Mouse (Mus musculus) right cerebral cortex, postnatal 10 days (tissue): Measurements from ENCODE around the gene Lrrc36.

Experiments
- DNase-seq, 2 experiments: peaks; one replicate each; pipeline ENCODE4 v3.0.0; 2021; ENCODE audit warnings: low spot score in 2 of 2

The Lrrc36 gene

GRCm38 (mm10) chr8:105482123-105482522, 68.8 kb downstream of the Lrrc36 start:
- no peak for DNase-seq

- DNase-seq, result peak in 1 of 2 experiments; percentile 48
These were observed 70.0 kb downstream of the Lrrc36 start for GRCm38 (mm10) chr8:105483212-105484029.

GRCm38 (mm10) chr8:105484030-105484368, 70.6 kb downstream of the Lrrc36 start:
- DNase-seq, result no peak

DNA sequence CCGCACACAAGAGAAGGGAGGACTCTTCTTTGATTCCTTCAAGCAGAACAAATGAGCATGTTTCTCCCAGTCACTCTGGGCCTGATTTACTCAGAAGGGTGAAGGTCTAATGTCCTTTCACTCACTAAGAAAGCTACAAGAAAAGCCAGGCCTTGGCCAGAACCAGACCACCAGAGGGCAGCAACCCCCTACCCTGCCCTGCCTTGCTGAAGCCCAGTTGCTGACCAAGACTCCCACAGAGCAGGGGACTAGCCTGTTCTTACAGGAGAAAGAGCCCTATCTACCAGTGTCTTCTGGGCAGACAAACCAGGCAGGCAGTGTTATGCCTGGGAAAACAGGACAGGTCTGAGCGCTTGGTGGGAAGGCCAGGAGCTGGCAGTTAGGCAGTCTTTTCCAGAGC, 71.0 kb downstream of the Lrrc36 start:
- peak in 1 of 2 experiments; percentile 62 for DNase-seq

GRCm38 (mm10) chr8:105488082-105488481, 74.7 kb downstream of the Lrrc36 start:
- DNase-seq, result no peak

DNA sequence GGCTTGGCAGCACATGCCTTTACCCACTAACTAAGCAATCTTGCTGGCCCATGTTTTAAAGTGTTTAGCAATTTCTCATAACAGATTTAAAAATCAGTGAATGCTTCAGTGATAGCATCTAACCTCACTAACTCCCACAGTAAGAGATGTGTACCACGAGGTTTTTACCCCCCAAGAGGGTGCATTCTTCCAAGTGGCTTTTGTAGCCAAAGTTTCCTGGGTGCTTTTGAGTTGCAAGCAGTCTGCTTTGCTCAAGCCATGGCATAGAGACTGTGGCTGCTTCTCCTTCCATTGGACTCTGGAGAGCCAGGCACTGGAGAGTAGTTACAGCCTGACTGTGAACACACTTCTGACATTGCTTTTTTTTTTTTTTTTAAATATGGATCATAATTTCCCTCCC, 75.9 kb downstream of the Lrrc36 start:
- DNase-seq, result no peak

DNA sequence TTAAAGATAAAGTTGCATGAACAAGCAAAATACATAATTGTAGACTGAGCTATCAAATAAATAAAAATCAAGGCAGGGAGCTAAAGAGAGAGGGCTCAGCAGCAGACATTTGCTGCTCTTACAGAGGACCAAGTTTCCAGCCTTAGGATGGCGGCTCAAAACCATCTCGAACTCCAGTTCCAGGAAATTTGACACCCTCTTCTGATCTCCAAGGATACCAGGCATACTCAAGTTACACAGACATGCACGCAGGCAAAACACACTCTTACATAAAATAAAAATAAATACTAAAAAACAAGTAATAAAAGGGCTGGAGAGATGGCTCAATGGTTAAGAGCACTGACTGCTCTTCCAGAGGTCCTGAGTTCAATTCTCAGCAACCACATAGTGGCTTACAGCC, 80.1 kb downstream of the Lrrc36 start:
- no peak for DNase-seq

DNA sequence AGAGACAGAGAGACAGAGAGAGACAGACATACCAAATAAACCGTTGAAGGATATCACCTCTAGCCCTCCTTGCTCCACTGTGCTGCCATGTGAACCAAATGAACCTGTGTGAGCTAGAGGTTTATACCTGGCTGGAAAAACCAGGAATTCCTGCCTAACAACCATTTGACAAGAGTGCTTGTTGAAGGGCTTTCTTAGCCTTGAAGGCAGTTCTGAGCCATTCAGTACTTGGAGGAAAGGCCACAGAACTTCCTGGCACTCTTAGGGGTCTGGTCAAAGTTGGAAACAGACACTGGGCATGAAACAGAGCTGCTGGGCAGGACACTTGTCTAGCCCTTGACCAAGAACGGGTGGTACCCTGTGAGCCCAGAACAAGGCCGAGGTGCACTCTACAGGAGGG, 81.2 kb downstream of the Lrrc36 start:
- DNase-seq, result no peak

DNA sequence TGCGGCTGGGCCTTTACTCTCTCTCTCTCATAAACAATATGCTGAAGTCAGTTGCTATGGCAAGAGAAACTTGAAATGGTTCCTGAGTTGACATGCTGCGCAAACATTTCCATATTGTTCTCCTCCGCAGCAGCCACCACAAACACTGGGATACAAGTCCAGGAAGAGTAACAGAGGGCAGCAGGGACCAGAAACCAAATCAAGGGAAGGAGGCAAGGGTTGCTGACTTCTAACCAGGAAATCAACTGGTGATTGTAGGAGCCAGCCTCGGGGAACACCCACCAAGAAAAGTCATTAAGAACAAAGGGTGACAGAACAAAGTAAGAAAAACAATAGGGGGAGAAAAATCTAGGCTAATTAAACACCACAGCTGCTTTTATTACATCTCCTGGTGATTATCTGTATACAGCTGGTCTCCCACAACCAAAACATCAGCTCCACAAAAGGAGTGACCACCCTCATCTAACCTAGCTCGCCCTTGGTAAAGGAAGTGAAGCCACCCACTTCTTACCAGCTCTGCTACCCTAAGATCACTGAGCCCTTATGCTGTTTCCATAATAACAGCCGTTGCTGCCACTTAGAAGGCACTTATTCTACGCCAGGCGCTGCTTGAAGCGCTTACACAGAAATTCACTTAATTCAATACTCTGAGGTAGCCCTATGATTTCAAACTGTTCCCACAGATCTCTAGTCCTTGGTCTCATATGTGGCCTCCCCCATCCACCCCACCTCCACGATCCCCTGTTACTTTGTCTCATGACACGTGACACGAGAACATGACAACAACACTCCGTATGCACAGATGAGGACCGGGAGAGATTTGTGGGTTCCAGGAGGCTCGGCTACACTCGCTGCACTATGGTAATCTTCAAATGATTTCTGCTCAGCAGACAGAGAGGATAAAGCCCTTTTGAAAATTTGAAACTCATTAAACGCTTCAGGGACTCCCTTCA, 82.3 kb downstream of the Lrrc36 start:
- DNase-seq, result no peak

- peak; percentile 89 to 90 for DNase-seq
These were observed 83.2 kb downstream of the Lrrc36 start, which contains the start of gene Zdhhc1 for GRCm38 (mm10) chr8:105496439-105497180. Gene Zdhhc1, minus strand, starts transcription at chr8:105496902.

DNA sequence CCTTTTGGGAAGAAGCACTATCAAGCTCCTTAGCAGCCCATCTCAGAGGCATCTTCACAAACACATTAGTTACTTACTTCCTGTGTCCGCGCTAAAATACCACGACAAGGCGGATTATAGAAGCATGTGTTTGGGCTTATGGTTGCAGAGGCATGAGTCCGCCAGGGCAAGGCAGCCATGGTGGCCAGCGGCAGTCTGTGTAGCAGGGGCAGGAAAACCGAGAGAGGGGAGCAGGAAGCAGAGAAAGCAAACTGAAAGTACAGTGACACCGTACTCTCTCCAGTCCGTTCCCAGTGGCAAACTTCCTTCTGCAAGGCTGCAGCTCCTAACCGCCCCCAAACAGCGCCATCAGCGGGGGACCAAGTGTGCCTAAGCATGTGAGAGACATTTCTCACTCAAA, 86.4 kb downstream of the Lrrc36 start:
- DNase-seq, result no peak

GRCm38 (mm10) chr8:105504617-105505016, 91.2 kb downstream of the Lrrc36 start:
- no peak for DNase-seq

- DNase-seq, result no peak
These were observed 93.6 kb downstream of the Lrrc36 start for GRCm38 (mm10) chr8:105506977-105507376.

GRCm38 (mm10) chr8:105508758-105509157, 95.4 kb downstream of the Lrrc36 start:
- DNase-seq, result no peak

GRCm38 (mm10) chr8:105509997-105510735, 96.8 kb downstream of the Lrrc36 start:
- DNase-seq, result no peak
